Comparison of ENCODE assay signal across 22 mouse cellular contexts in the genomic region with DNA sequence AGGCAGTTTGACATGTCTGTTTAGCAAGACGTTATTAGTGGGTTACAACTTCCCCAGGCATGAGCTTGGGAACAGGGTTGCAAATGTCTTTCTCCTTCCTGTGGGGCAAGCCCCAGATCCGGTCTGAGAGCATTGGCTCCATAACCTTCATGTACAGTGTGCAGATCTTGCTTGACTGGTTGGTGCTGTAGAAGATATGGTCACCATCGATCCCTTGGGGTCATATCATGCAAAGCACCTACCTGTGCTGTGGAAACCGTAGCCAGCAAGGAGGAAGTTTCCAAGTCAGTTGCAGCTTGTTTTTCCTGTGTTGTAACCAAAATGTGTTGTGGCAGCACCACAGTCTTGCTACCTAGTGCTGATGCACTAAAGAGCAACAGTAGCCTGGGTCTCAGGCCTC. TPM values are rescaled to one million over a fixed set of nuclear protein-coding genes. Genes with fewer than 3 reads are reported as not detected.
DNase-seq lines count a peak whose midpoint lies in the region; ATAC-seq and TF ChIP-seq lines count a peak whose summit lies in the region.
"Had no signal": no experiment of that assay in that cellular context is flagged by ENCODE, and none has a peak within 500 bp of the region (broad histone marks: within the 10 kb centered on the region; RNA-seq: fewer than 3 reads in every experiment).

No protein-coding gene starts in this region.

- H3K79me2 ChIP-seq in CH12.LX (replicated peaks; ENCODE audit: control insufficient read depth, extremely low read depth, insufficient read depth, poor library complexity, severe bottlenecking) = peaks cover 46% of the 10 kb centered on the region

- TF ChIP-seq POLR2A in CH12.LX (IDR thresholded peaks at IDR 0.05; ENCODE audit: low read depth, low read length) = no peak

- H3K36me3 ChIP-seq in CH12.LX (replicated peaks in 1 of 2; ENCODE audit: control insufficient read depth in 1 of 2, insufficient read depth in 1 of 2, low read length in 1 of 2) = peaks cover 0 to 57% of the 10 kb centered on the region in 2 experiments
- H3K36me3 ChIP-seq in intestine, embryonic 16.5 days (ENCODE audit: control insufficient read depth, insufficient read depth, low read length) = no peaks in the 10 kb centered on the region
- peaks cover 18% of the 10 kb centered on the region for H3K36me3 ChIP-seq in midbrain, embryonic 10.5 days
- no peaks in the 10 kb centered on the region for H3K36me3 ChIP-seq in forebrain, embryonic 14.5 days (ENCODE audit: control insufficient read depth, insufficient read depth, low read length)
- H3K36me3 ChIP-seq: heart, embryonic 15.5 days; hindbrain, embryonic 13.5 days; limb, embryonic 15.5 days; neural tube, embryonic 15.5 days had no signal

- in situ Hi-C loops in CH12.LX (cut with MboI; ENCODE audit: low pct_ligation_motif_present, low pct_unique_long_range_greater_than_20kb, low sequenced_read_pairs) = no loop called here

- H3K4me3 ChIP-seq in layer of hippocampus, adult 2 months = no peak overlapping the region
- H3K4me3 ChIP-seq in CH12.LX (replicated peaks in 1 of 3; ENCODE audit: low read depth in 2 of 3, low read length in 2 of 3, poor library complexity in 1 of 3) = no peak overlapping the region
- no peak overlapping the region for H3K4me3 ChIP-seq in intestine, embryonic 16.5 days (ENCODE audit: low read length)
- no peak overlapping the region for H3K4me3 ChIP-seq in midbrain, embryonic 10.5 days
- H3K4me3 ChIP-seq in forebrain, embryonic 14.5 days (ENCODE audit: low read depth, low read length) = no peak overlapping the region
- H3K4me3 ChIP-seq: heart, embryonic 15.5 days; hindbrain, embryonic 13.5 days; limb, embryonic 15.5 days; neural tube, embryonic 15.5 days had no signal

- no peak overlapping the region for H3K4me2 ChIP-seq in CH12.LX (ENCODE audit: insufficient read depth, low read depth, poor library complexity, severe bottlenecking)
- no peak overlapping the region for H3K4me2 ChIP-seq in intestine, embryonic 16.5 days (ENCODE audit: low read depth, low read length)
- no peak overlapping the region for H3K4me2 ChIP-seq in forebrain, embryonic 14.5 days (ENCODE audit: low read length)
- H3K4me2 ChIP-seq: heart, embryonic 15.5 days; hindbrain, embryonic 13.5 days; limb, embryonic 15.5 days; midbrain, embryonic 11.5 days; neural tube, embryonic 15.5 days had no signal

- no peaks in the 10 kb centered on the region for H3K27me3 ChIP-seq in CH12.LX (replicated peaks)
- H3K27me3 ChIP-seq in intestine, embryonic 16.5 days (replicated peaks; ENCODE audit: control insufficient read depth, insufficient read depth, low read length) = no peaks in the 10 kb centered on the region
- H3K27me3 ChIP-seq in midbrain, embryonic 10.5 days (ENCODE audit: low read depth, poor library complexity, severe bottlenecking) = no peaks in the 10 kb centered on the region
- no peaks in the 10 kb centered on the region for H3K27me3 ChIP-seq in forebrain, embryonic 14.5 days (replicated peaks; ENCODE audit: control insufficient read depth, insufficient read depth, low read length)
- H3K27me3 ChIP-seq: heart, embryonic 15.5 days; hindbrain, embryonic 13.5 days; limb, embryonic 15.5 days; neural tube, embryonic 15.5 days had no signal

- dilution Hi-C loops in CH12.LX (cut with MboI; ENCODE audit: extremely low pct_ligation_motif_present, extremely low pct_unique_long_range_greater_than_20kb, low sequenced_read_pairs) = no loop called here

- H3K9me3 ChIP-seq in CH12.LX (replicated peaks; ENCODE audit: low read length) = no peaks in the 10 kb centered on the region
- H3K9me3 ChIP-seq in intestine, embryonic 16.5 days (ENCODE audit: control insufficient read depth, low read length) = no peaks in the 10 kb centered on the region
- no peaks in the 10 kb centered on the region for H3K9me3 ChIP-seq in midbrain, embryonic 10.5 days (replicated peaks)
- no peaks in the 10 kb centered on the region for H3K9me3 ChIP-seq in forebrain, embryonic 14.5 days (replicated peaks; ENCODE audit: control insufficient read depth, low read length)
- H3K9me3 ChIP-seq: heart, embryonic 15.5 days; hindbrain, embryonic 13.5 days; limb, embryonic 15.5 days; neural tube, embryonic 15.5 days had no signal

- H3K27ac ChIP-seq in layer of hippocampus, adult 2 months = peak overlapping the region; percentile 40; the same call in 1 of the 2 replicates
- H3K27ac ChIP-seq in CH12.LX (ENCODE audit: insufficient read depth, low read depth) = peak overlapping the region; percentile 10; the same call in 1 of the 2 replicates
- H3K27ac ChIP-seq in intestine, embryonic 16.5 days (ENCODE audit: low read length) = peak overlapping the region; percentile 24; the same call in 1 of the 2 replicates
- no peak overlapping the region for H3K27ac ChIP-seq in midbrain, embryonic 10.5 days (replicated peaks)
- no peak overlapping the region for H3K27ac ChIP-seq in forebrain, embryonic 14.5 days (ENCODE audit: low read depth, low read length)
- H3K27ac ChIP-seq: heart, embryonic 15.5 days; hindbrain, embryonic 13.5 days; limb, embryonic 15.5 days; neural tube, embryonic 15.5 days had no signal

- peak; percentile 47; the same call in 1 of the 2 replicates for ATAC-seq in intestine, embryonic 16.5 days
- ATAC-seq in monocyte, adult 5-6 weeks (replicated peaks; ENCODE audit: insufficient number of reproducible peaks, low FRiP score, low TSS enrichment, poor library complexity, severe bottlenecking) = 0 out of 2 replicates have a peak, but pooled peaks have one; percentile 40
- ATAC-seq in forebrain, embryonic 14.5 days = no peak
- ATAC-seq: CD4-positive, CD25-positive, alpha-beta regulatory T cell, adult 4 months had no signal

- TF ChIP-seq CTCF in layer of hippocampus, adult 2 months (conservative IDR thresholded peaks at IDR 0.05) = no peak
- no peak for TF ChIP-seq CTCF in CH12.LX (conservative IDR thresholded peaks at IDR 0.05 in 1 of 2, IDR thresholded peaks at IDR 0.05 in 1 of 2; ENCODE audit: low read depth in 2 of 2, low read length in 2 of 2)

- no peak for TF ChIP-seq RAD21 in CH12.LX (IDR thresholded peaks at IDR 0.05; ENCODE audit: low read depth, low read length)

- no peak overlapping the region for H3K9ac ChIP-seq in CH12.LX (ENCODE audit: insufficient read depth, low read depth)
- no peak overlapping the region for H3K9ac ChIP-seq in intestine, embryonic 16.5 days (ENCODE audit: low read depth, low read length)
- H3K9ac ChIP-seq in forebrain, embryonic 14.5 days (ENCODE audit: low read length) = no peak overlapping the region
- H3K9ac ChIP-seq: heart, embryonic 15.5 days; hindbrain, embryonic 13.5 days; limb, embryonic 15.5 days; neural tube, embryonic 15.5 days had no signal

- WGBS in intestine, embryonic 16.5 days = 65% methylated on average over 4 of the region's 4 CpGs
- WGBS in midbrain, embryonic 10.5 days = 92% methylated on average over 4 of the region's 4 CpGs
- 92% methylated on average over 4 of the region's 4 CpGs for WGBS in forebrain, embryonic 14.5 days

- no peak for DNase-seq in layer of hippocampus, adult 2 months (ENCODE audit: low spot score in 2 of 2)
- no peak for DNase-seq in layer of hippocampus, adult 11-12 months (ENCODE audit: low spot score)
- DNase-seq in CH12.LX (ENCODE audit: extremely low read depth) = peak; percentile 84
- no peak for DNase-seq in midbrain, embryonic 10.5 days (ENCODE audit: low spot score)
- DNase-seq in left cerebral cortex, adult 9 months (ENCODE audit: low spot score in 2 of 2) = no peak
- DNase-seq in forebrain, embryonic 14.5 days (ENCODE audit: low spot score) = no peak
- DNase-seq: adrenal gland, postnatal 10 days; cerebellum, adult 9-10 months; embryo, embryonic 11 days; gastrocnemius, postnatal 25 days; kidney, adult 8-10 months; lung, postnatal 10 days; retina, postnatal 1 day; thymus, adult 18-20 months had no signal

- peak; percentile 34; the same call in 1 of the 2 replicates for TF ChIP-seq EP300 in CH12.LX (IDR thresholded peaks at IDR 0.05; ENCODE audit: low read length)

- H3K4me1 ChIP-seq in CH12.LX (ENCODE audit: control insufficient read depth in 1 of 2, insufficient read depth in 2 of 2) = peaks cover 10 to 36% of the 10 kb centered on the region in 2 experiments
- peaks cover 36% of the 10 kb centered on the region for H3K4me1 ChIP-seq in intestine, embryonic 16.5 days (ENCODE audit: control insufficient read depth, insufficient read depth, low read length)
- no peaks in the 10 kb centered on the region for H3K4me1 ChIP-seq in midbrain, embryonic 10.5 days
- no peaks in the 10 kb centered on the region for H3K4me1 ChIP-seq in forebrain, embryonic 14.5 days (ENCODE audit: control insufficient read depth, insufficient read depth, low read length)

RNA-seq across cellular contexts. Expression of a gene that starts 32.3 kb away (rescaled TPM):
- 10 to 100 TPM; 29.5 to 30.3 TPM for total RNA-seq in layer of hippocampus, adult 2 months (2021)
- total RNA-seq in CH12.LX (2012; rRNA removed) (8.7 and 10.0 TPM in 2 replicates), CH12.LX (2014; rRNA removed) (3.9 and 5.9 TPM in 2 replicates)
- 26.8 and 34.4 TPM in 2 replicates for polyA plus RNA-seq in CH12.LX (2012; ENCODE audit: insufficient read length, low read depth)
- 14.2 and 16.1 TPM in 2 replicates for polyA plus RNA-seq in intestine, embryonic 16.5 days (2015; fragmentation: Nextera tagmentation; extraction: Ambion mirVana)
- total RNA-seq in monocyte, adult 5-6 weeks (2017) = 3.6 to 7.9 TPM (median 4.4 TPM) in 3 replicates
- polyA plus RNA-seq in midbrain, embryonic 10.5 days (2016; fragmentation: Nextera tagmentation; extraction: Ambion mirVana) = 27.6 and 32.8 TPM in 2 replicates
- polyA plus RNA-seq in forebrain, embryonic 14.5 days (2014; fragmentation: Nextera tagmentation; extraction: Ambion mirVana) = 22.3 and 23.9 TPM in 2 replicates

RNA-seq across cellular contexts. Expression of a gene that starts 38.6 kb away (rescaled TPM):
- total RNA-seq in layer of hippocampus, adult 2 months (2021) = 10 to 100 TPM; 11.1 to 13.3 TPM
- total RNA-seq in CH12.LX (2012; rRNA removed) (47.9 and 55.9 TPM in 2 replicates), CH12.LX (2014; rRNA removed) (17.1 and 20.8 TPM in 2 replicates)
- 52.9 and 68.7 TPM in 2 replicates for polyA plus RNA-seq in CH12.LX (2012; ENCODE audit: insufficient read length, low read depth)
- 73.9 and 79.8 TPM in 2 replicates for polyA plus RNA-seq in intestine, embryonic 16.5 days (2015; fragmentation: Nextera tagmentation; extraction: Ambion mirVana)
- 3.6 to 4.9 TPM (median 3.6 TPM) in 3 replicates for total RNA-seq in monocyte, adult 5-6 weeks (2017)
- 96.3 and 109 TPM in 2 replicates for polyA plus RNA-seq in midbrain, embryonic 10.5 days (2016; fragmentation: Nextera tagmentation; extraction: Ambion mirVana)
- polyA plus RNA-seq in forebrain, embryonic 14.5 days (2014; fragmentation: Nextera tagmentation; extraction: Ambion mirVana) = 79.2 and 82.6 TPM in 2 replicates

RNA-seq across cellular contexts. Expression of a gene that starts 46.6 kb away (rescaled TPM):
- 10 to 100 TPM; 19.5 to 20.1 TPM for total RNA-seq in layer of hippocampus, adult 2 months (2021)
- total RNA-seq in CH12.LX (2012; rRNA removed) (40.5 and 41.5 TPM in 2 replicates), CH12.LX (2014; rRNA removed) (41.5 and 43.2 TPM in 2 replicates)
- 37.8 and 39.1 TPM in 2 replicates for polyA plus RNA-seq in CH12.LX (2012; ENCODE audit: insufficient read length, low read depth)
- polyA plus RNA-seq in intestine, embryonic 16.5 days (2015; fragmentation: Nextera tagmentation; extraction: Ambion mirVana) = 29.2 and 31.2 TPM in 2 replicates
- total RNA-seq in monocyte, adult 5-6 weeks (2017) = 7.1 to 17.9 TPM (median 16.5 TPM) in 3 replicates
- 39.3 and 39.7 TPM in 2 replicates for polyA plus RNA-seq in midbrain, embryonic 10.5 days (2016; fragmentation: Nextera tagmentation; extraction: Ambion mirVana)
- polyA plus RNA-seq in forebrain, embryonic 14.5 days (2014; fragmentation: Nextera tagmentation; extraction: Ambion mirVana) = 36.8 and 40.2 TPM in 2 replicates

RNA-seq across cellular contexts. Expression of a gene that starts 49.7 kb away (rescaled TPM):
- total RNA-seq in layer of hippocampus, adult 2 months (2021) = 1 to 10 TPM; 2.6 to 3.3 TPM
- 6.7 and 7.4 TPM in 2 replicates for total RNA-seq in CH12.LX (2012; rRNA removed)
- total RNA-seq in CH12.LX (2014; rRNA removed) = 6.1 and 7.1 TPM in 2 replicates
- polyA plus RNA-seq in CH12.LX (2012; ENCODE audit: insufficient read length, low read depth) = 8.3 and 9.9 TPM in 2 replicates
- 14.9 and 17.1 TPM in 2 replicates for polyA plus RNA-seq in intestine, embryonic 16.5 days (2015; fragmentation: Nextera tagmentation; extraction: Ambion mirVana)
- total RNA-seq in monocyte, adult 5-6 weeks (2017) = 2.5 to 4.3 TPM (median 2.8 TPM) in 3 replicates
- 10.7 and 11.1 TPM in 2 replicates for polyA plus RNA-seq in midbrain, embryonic 10.5 days (2016; fragmentation: Nextera tagmentation; extraction: Ambion mirVana)
- 4.6 and 5.5 TPM in 2 replicates for polyA plus RNA-seq in forebrain, embryonic 14.5 days (2014; fragmentation: Nextera tagmentation; extraction: Ambion mirVana)

RNA-seq across cellular contexts. Expression of a gene that starts 49.8 kb away (rescaled TPM):
- total RNA-seq in layer of hippocampus, adult 2 months (2021) = 10 to 100 TPM; 21.1 to 24.3 TPM
- total RNA-seq in CH12.LX (2012; rRNA removed) = 16.4 and 20.3 TPM in 2 replicates
- total RNA-seq in CH12.LX (2014; rRNA removed) = 18.2 and 20.3 TPM in 2 replicates
- 15.6 and 19.1 TPM in 2 replicates for polyA plus RNA-seq in CH12.LX (2012; ENCODE audit: insufficient read length, low read depth)
- 39.5 and 44.2 TPM in 2 replicates for polyA plus RNA-seq in intestine, embryonic 16.5 days (2015; fragmentation: Nextera tagmentation; extraction: Ambion mirVana)
- 2.5 to 4.6 TPM (median 2.9 TPM) in 3 replicates for total RNA-seq in monocyte, adult 5-6 weeks (2017)
- 8.8 and 11.1 TPM in 2 replicates for polyA plus RNA-seq in midbrain, embryonic 10.5 days (2016; fragmentation: Nextera tagmentation; extraction: Ambion mirVana)
- polyA plus RNA-seq in forebrain, embryonic 14.5 days (2014; fragmentation: Nextera tagmentation; extraction: Ambion mirVana) = 4.4 and 4.5 TPM in 2 replicates

Comparison
In these comparisons a context has a peak if more than half of its experiments do, and no peak if none do; other contexts are left out.
1. H3K27ac ChIP-seq: peak in layer of hippocampus, adult 2 months (single experiment), CH12.LX (single experiment) and intestine, embryonic 16.5 days (single experiment); none in midbrain, embryonic 10.5 days (single experiment) and forebrain, embryonic 14.5 days (single experiment).